Mouse (Mus musculus): ENCODE results near the gene Znrf2.

Znrf2 gene

GRCm38 (mm10) chr6:54906053-54907040 lies 89.6 kb downstream of the Znrf2 start:
- DNase-seq (ENCODE audit: low read depth in 1 of 2, low spot score in 2 of 2): no peak

- DNase-seq (ENCODE audit: low read depth in 1 of 2, low spot score in 2 of 2): no peak
Observed at GRCm38 (mm10) chr6:54914977-54915376, 98.3 kb downstream of the Znrf2 start.

GRCm38 (mm10) chr6:54916163-54916562 lies 99.4 kb downstream of the Znrf2 start:
- DNase-seq (ENCODE audit: low read depth in 1 of 2, low spot score in 2 of 2): no peak

GRCm38 (mm10) chr6:54916941-54917340 lies 100.2 kb downstream of the Znrf2 start:
- DNase-seq (ENCODE audit: low read depth in 1 of 2, low spot score in 2 of 2): no peak

- peak in 1 of 2 experiments; percentile 31 for DNase-seq (ENCODE audit: low read depth in 1 of 2, low spot score in 2 of 2)
Observed at GRCm38 (mm10) chr6:54917523-54917922, 100.8 kb downstream of the Znrf2 start.

GRCm38 (mm10) chr6:54918521-54918920 lies 101.8 kb downstream of the Znrf2 start:
- DNase-seq (ENCODE audit: low read depth in 1 of 2, low spot score in 2 of 2): no peak

GRCm38 (mm10) chr6:54924538-54924937 lies 107.8 kb downstream of the Znrf2 start:
- no peak for DNase-seq (ENCODE audit: low read depth in 1 of 2, low spot score in 2 of 2)

GRCm38 (mm10) chr6:54925736-54926440 lies 109.2 kb downstream of the Znrf2 start:
- no peak for DNase-seq (ENCODE audit: low read depth in 1 of 2, low spot score in 2 of 2)

- no peak for DNase-seq (ENCODE audit: low read depth in 1 of 2, low spot score in 2 of 2)
Observed at GRCm38 (mm10) chr6:54926899-54927298, 110.2 kb downstream of the Znrf2 start.

- DNase-seq (ENCODE audit: low read depth in 1 of 2, low spot score in 2 of 2): no peak
Observed at GRCm38 (mm10) chr6:54927946-54928345, 111.2 kb downstream of the Znrf2 start.

GRCm38 (mm10) chr6:54931641-54932040 lies 114.9 kb downstream of the Znrf2 start:
- DNase-seq (ENCODE audit: low read depth in 1 of 2, low spot score in 2 of 2): no peak

GRCm38 (mm10) chr6:54932526-54932925 lies 115.8 kb downstream of the Znrf2 start:
- DNase-seq (ENCODE audit: low read depth in 1 of 2, low spot score in 2 of 2): no peak

GRCm38 (mm10) chr6:54933216-54933615 lies 116.5 kb downstream of the Znrf2 start:
- DNase-seq (ENCODE audit: low read depth in 1 of 2, low spot score in 2 of 2): no peak

- no peak for DNase-seq (ENCODE audit: low read depth in 1 of 2, low spot score in 2 of 2)
Observed at GRCm38 (mm10) chr6:54933866-54934265, 117.2 kb downstream of the Znrf2 start.

- no peak for DNase-seq (ENCODE audit: low read depth in 1 of 2, low spot score in 2 of 2)
Observed at GRCm38 (mm10) chr6:54934313-54934712, 117.6 kb downstream of the Znrf2 start.

- DNase-seq (ENCODE audit: low read depth in 1 of 2, low spot score in 2 of 2): no peak
Observed at GRCm38 (mm10) chr6:54934930-54935329, 118.2 kb downstream of the Znrf2 start.

- no peak for DNase-seq (ENCODE audit: low read depth in 1 of 2, low spot score in 2 of 2)
Observed at GRCm38 (mm10) chr6:54936496-54936895, 119.8 kb downstream of the Znrf2 start.

- no peak for DNase-seq (ENCODE audit: low read depth in 1 of 2, low spot score in 2 of 2)
Observed at GRCm38 (mm10) chr6:54939631-54940030, 122.9 kb downstream of the Znrf2 start.

GRCm38 (mm10) chr6:54940126-54940525 lies 123.4 kb downstream of the Znrf2 start:
- no peak for DNase-seq (ENCODE audit: low read depth in 1 of 2, low spot score in 2 of 2)

GRCm38 (mm10) chr6:54941149-54941548 lies 124.4 kb downstream of the Znrf2 start:
- DNase-seq (ENCODE audit: low read depth in 1 of 2, low spot score in 2 of 2): no peak
